Mouse (Mus musculus) adrenal gland, adult 2 months (tissue): Measurements from ENCODE around the gene Farp1. TPM values are rescaled to one million over a fixed set of nuclear protein-coding genes. Genes with fewer than 3 reads are reported as not detected.
"Not testable (repeated sequence)": the region's sequence is repeated elsewhere in the genome, so short reads cannot be mapped to it uniquely, and the experiment has no call there.

ENCODE experiments used
- DNase-seq: peaks from one replicate; pipeline ENCODE4 v3.0.0; 2021
- polyA plus RNA-seq: library from polyadenylated mRNA; depleted of rRNA; stranded (reverse); fragments of >200 nt; gene quantifications from 2 replicates; pipeline ENCODE4 v1.2.3, GENCODE M21; 2012
- total RNA-seq, 2 experiments: library from RNA; stranded (reverse); gene quantifications; 2 replicates each; pipeline ENCODE4 v1.2.3; 2021

Farp1 gene
- total and polyA plus RNA-seq, 3 experiments = 10.9 to 24.0 (median 18.0) TPM

DNA sequence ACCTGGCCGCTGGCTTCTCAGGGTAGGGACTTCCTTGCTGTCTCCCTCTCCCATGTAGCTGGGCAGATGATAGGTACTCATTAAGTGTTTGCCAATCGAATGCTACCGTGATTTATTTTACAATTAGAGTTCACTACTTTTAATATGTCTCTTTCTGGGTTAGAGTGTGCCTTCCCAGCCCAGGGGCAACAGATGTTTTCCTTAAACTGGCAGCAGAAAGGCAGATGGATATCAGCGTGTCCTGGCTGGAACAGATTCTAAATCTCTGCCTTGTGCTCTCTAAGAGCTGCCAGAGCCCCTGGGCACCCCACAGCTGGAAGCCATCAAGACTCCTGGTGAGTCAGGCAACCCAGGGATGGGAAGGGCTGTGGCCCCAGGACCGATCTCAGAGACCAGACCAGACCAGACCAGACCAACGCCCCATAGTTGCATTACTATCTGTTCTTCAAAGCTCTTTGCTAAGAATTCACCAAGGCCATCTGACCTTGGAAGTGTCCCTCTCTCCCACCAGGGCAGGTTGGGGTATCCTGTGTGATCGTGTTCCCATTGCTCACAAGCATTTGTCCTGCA is 69.8 kb downstream of the Farp1 start:
- no peak for DNase-seq

DNA sequence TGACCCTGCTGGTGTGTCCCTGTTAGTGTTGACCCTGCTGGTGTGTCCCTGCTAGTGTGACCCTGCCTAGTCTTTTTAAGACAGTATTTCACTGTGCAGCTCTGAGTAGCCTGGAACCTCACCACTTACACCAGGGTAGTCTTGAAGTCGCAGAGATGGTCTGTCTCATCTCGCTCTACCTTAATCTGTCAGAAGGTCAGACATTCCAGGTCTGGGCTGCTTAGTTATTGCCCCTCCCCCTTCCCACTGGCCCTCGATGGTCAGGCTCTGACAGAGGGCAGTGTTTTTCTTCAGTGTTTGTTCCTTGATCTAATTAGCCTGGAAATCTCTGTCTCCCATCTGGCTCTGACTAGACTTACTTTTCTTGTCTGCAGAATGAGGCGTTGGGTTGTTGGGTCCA is 71.9 kb downstream of the Farp1 start:
- DNase-seq = no peak

DNA sequence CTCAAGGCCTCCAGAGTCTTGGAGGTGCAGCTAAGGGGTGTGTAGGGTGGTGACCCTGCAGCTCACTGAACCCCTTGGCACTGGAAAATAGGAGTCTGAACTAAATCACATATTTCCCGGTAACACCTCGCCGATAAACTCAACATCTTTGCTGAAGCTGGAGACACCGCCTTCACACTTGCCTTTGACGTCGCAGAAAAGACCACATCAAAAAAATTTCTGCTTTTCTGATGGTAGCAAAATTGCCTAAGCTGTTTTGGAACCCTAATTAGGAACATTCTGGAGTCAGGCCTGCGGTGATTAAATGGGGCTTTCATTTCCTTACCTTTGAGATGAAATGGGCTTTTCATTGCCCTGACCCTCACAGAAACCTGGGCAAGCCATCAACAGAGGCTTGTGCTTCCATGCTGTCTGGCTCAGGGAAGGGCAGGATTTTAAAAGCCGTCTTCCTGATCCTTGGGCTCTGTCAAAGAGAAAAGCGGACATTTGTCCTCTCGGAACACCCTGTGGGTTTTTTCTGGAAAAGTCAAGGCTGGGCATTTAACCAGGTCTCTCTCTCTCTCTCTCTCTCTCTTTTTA is 72.8 kb downstream of the Farp1 start:
- peak; percentile 19 for DNase-seq

DNA sequence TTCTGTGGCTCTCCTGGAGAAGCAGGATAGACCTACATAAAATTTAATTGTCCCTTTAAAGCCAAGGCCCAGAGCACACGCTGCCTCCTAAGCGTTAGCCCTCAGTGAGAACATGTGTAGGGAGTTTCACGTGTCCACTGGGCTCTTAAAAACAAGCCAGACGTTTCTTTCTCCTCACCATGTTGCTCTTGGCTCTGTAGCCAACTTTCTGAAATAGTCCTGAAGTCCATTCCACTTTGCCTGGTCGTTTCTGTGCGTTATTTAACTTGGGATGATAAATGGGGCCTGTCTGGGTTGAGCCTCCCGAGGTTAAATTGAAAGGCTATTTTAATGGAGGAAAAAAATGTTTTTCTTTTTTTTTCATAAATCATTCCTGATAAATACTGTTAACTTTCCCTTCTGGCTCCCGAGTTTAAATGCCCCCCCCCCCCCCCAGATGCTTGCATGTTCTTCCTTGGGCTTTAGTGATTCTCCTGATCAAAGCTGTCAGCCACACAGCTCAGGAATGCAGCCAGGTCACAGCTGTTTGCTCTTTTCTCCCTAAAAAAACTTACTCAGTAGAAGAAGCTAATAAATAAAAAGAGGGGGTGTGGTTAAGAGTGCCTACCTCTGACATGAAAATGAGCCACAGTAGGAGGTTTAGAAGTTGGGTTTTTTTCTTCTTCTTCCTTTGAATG is 73.6 kb downstream of the Farp1 start:
- peak; percentile 52 for DNase-seq

DNA sequence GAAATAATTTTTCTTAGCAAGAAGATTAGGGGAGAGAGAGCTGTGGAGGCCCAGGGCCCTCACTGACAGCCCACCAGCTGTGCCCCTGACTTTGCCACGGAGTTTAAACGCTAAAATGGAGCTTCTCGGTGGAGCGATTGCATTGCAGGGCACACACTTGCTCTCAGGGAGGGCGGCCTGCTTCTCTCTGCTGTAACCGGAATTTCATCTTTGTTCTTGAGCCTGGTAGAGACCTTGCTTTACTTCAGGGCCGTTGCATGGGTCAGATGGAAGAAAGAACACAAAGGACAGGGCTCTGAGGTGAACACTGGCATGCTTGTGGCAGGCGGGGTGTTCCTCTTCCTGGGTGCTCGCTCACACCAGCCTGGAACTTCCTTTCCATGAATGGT is 74.1 kb downstream of the Farp1 start:
- peak; percentile 34 for DNase-seq

DNA sequence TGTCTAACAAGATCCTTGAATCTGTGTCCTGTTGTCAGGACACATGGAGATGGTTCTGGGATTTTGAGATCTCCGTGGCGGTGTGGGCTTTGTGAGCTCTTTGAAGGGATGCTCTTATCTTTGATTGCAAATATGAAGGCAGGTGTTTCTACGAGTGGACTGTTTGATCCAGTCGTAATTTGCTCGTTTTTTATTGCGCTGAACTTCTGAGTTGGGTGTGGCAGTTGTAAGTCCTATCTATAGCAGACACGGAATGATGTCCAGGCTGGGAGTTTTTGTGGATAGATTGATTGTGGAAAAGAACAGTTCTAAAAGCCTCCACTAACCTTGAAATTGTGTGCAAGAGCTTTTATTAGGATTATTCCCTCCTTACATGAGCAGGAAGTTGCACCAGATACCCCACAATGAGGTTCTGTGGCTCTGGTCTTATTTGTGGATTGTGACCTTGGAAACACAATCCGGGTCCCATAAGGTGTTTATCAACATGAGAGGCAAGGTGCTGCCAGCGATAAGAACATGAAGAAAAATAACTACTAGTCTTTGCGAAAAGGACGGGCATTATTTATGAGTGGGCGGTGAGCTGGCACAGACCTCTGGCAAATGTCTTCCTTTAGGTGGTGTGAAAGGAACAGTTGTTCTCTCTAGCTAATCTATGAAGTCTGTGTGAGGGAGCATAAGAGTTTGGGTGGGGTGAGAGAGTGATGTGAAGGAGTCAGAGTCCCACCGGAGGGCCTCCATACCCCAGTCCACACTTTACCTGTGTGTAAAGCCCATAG is 75.7 kb downstream of the Farp1 start:
- DNase-seq = no peak

DNA sequence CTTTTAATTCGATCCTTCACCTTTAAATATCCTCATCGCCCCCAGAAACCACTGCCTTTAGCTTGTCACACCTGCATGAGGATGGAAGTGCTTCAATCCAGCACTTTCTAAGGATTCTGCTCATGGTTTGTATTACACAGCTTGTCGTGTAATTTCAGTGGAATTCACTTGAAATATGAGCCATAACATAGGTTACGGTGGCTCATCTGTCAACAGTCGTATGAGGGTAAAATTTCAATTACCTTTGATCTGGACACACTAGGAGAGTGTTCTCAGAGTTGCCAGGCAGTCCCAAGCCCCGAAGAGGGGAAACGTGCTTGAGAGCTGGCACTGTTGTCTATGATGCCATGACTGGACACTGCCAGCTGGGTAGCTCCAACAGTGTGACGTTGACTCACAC is 77.1 kb downstream of the Farp1 start:
- DNase-seq = no peak

DNA sequence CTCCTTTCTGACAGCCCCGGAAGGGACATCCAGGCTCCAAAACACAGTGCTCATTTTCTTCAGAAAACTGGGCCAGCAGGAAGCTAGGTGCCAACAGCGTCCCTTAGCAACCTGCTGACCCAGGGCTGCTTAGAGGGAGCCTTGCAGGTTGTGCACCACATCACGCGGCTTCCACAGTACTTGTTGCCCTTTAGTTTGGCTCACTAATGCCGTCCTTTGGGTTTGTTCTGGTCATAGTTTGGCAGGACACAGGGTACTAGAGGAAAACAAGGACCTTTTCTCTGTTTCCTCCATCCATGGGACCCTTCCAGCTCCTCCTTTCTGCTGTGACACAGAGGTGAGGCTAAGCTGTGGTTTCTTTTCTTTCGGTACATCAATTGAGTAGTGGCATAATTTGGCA is 78.8 kb downstream of the Farp1 start:
- no peak for DNase-seq

DNA sequence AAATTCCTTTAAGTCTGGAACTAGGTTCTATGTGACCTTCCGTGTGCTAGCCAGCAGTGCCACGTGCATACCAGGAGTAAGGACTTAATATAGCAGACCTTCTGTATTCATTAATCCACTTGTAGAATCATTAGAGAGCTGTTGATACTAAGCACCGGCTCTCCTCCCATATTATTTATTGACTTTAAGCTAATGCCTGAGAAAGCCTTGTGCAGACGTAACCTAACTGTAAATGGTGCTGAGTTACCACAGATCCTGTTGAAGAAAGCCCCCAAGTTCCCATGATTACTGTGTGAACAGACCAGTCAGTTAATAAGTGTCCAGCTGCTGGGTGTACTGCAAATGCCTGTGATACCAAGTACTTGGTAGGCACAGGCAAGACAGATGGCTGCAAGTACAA is 81.7 kb downstream of the Farp1 start:
- DNase-seq = no peak

DNA sequence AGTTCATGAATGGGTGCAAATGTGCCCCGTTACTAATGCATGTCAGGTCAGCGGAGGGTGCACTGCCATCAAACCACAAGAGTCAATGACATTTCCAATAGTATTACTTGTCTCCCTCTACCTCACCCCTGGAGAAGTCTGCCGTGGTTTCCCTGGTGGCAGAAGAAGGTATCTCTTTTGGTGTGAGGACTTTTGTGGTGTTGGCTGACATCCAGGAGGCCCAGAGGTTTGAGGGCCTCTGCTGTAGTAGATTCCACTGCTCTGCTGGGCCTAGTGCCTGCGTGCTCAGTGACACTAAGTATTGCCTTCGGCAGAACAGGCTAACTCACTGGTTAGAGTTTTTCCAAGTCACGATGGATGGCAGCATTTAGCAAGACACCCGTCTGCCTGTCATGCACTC is 83.9 kb downstream of the Farp1 start:
- no peak for DNase-seq

DNA sequence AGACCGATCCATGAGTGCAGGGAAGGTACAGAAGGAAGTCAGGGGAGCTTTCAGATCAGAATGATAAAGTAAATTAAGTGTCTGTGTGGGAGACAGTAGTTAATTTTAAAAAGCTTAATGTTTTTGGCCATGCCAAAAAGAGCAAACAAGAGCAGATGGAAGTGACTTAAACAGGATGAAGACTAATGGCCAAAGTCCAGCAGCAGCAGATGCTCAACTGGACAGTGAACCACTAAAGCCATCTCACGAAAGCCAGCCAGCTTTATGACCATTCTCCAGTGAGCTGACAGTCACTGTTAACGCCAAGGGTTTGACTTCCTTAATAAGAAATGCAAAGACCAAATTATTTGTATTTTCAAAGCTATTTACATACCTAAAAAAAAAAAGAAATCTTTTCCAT is 86.7 kb downstream of the Farp1 start:
- DNase-seq = no peak

DNA sequence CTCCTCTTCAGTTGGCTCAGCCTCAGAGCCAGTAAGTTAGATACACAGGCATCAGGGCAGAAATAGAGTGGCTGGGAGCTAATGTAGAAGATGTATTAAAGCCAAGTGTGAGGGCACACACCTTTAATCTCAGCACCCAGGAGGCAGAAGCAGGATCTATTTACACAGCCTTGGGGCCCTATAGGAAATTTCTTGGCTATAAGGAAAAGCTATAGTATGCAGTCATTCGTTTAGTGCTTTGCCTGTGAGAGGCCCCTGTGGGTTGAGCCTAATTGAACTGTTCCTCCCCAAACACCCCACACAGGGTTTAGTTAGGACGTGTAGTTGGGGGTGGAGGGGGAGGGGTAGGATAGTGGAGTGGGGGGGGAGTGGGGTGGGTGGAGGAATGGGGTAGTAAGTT is 87.9 kb downstream of the Farp1 start:
- no peak for DNase-seq

DNA sequence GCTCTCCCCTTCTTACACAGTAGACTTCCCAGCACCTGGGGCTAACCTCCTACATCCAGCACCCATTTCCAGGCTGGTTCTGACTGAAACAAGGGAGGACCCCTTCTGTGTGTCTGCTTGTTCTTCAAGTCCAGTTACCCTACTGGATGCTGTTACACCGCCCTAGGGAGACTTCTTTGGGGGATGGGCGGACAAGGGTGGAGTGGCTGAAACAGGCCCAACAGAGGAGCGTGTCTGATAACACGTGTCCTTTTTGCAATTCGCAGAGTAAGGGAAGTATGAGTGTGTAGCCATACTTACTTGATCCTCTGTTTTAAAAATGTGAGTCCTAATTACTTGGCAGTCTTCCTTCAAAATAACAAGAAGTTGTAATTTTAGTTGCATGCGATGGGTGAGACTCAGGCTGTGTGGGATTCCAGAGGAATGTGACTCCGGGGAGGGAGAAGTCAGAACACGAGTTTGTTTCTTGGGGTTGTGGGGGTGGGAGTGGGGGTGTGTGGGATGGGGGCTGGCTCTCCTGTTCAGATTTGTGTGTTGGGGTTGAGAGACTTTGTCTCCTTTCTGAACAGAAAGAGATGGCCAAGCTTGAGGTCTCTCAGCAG is 89.5 kb downstream of the Farp1 start:
- DNase-seq = no peak

DNA sequence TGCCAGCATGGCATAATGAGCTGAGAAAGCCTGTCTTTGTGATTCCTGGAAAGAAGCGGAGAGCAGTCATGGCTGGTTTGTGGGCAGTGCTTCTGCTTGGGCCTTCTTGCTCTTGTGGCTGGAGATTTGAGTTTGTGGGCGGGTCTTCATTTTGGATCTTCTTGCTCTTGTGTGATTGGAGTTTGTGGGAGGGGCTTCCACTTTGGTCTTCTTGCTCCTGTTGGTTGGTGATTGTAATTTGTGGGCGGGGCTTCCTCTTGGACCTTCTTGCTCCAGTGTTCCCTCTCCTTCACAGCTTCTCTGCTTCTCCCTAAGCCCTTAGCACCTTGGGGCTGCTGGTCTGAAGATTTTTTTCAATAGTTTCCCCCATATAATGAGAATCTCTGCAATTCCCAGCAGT is 90.7 kb downstream of the Farp1 start:
- no peak for DNase-seq

DNA sequence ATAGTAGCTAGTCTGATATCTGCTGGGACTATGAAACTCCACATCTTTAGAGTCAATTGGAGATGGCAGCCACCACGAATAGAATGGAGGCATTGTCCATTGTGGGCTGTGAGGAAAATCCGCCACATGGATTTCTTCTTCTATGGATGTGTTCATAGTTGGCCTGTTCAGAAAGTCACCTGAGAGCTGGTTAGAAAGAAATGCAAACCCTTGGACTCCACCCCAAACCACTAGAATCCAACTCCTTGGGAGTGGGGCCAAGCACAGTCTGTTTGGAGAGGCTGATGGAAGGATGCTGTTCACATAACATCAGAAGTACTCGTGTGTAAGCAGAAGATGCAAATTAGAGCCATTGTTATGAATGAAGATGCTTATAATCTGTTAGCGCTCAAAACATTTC is 91.3 kb downstream of the Farp1 start:
- no peak for DNase-seq

DNA sequence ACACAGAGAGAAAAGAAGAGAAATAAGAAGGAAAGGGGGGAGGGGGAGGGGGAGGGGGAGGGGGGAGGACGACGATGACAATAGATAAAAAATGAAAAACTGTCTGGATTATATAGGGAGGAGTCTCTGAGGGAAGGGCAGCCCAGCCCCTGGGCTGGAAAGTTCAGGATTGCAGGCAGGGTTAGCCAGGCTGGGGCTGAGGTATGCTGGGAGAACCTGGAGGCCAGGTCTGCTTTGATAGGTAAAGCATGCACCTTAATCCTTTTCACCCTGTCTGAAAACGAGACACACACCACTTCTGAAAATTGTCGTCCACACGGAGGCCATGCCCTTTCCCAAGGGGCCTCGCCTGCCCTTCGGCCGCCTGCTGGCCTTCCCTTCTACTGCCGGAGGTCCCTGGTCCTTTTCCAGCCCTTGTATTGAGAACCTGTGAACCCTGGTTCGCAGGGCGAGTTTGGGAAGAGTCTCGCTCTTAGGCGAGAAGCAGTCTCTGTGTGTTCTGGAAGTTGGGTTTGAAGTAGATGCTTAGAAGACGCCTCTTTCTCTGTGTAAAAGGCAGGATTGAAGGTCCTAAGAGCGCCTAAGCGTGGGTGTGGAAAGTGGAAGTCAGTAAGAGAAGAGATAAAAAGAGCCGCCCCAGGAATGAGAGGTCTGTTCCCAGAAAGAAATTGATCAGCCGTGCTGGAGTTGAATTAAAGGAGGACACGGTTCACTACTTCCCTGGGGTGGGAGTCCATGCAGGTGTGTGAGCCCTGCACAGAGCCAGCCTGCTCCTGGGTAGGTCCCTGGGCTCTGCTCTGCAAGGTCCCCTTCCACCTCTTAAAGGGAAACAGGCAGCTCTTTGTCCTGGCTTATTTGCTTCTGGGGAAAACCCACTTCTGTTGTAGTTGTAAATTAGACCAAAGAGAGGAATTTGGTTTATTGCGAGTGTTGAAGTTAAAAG is 94.1 kb downstream of the Farp1 start:
- no peak for DNase-seq

DNA sequence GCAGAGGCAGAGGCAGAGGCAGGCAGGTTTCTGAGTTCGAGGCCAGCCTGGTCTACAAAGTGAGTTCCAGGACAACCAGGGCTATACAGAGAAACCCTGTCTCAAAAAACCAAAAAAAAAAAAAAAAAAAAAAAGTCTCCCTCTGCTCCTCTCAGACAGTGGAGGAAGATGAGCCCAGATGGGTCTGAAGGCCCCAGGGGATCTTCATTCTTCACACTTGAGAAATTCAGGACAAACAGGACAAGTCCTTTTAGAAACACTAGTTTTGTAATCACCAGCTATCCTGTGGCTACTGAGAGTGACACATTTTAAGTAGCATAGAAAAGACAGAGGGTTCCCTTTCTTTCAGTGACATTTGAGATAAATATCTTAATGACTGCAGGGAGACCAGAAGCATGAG is 95.4 kb downstream of the Farp1 start:
- not testable (repeated sequence) for DNase-seq

DNA sequence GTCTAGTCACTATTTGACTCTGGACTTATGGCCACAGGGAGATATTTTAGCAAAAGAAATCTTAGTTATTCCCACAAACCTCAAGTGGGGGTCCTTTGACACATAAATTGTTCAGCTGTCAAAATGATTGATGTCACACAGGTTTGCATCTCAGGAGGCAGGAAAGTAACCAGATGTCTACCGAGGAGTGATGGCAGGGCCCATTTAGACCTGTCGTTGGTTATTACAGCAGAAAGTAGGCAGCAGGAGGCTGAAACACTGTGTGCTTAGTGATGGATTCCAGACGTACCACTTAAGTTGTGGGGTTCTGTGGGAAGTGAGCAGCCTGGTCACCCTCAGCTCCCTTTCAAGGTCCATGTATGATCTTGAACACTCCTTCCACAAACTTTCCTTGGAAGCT is 99.4 kb downstream of the Farp1 start:
- DNase-seq = no peak

DNA sequence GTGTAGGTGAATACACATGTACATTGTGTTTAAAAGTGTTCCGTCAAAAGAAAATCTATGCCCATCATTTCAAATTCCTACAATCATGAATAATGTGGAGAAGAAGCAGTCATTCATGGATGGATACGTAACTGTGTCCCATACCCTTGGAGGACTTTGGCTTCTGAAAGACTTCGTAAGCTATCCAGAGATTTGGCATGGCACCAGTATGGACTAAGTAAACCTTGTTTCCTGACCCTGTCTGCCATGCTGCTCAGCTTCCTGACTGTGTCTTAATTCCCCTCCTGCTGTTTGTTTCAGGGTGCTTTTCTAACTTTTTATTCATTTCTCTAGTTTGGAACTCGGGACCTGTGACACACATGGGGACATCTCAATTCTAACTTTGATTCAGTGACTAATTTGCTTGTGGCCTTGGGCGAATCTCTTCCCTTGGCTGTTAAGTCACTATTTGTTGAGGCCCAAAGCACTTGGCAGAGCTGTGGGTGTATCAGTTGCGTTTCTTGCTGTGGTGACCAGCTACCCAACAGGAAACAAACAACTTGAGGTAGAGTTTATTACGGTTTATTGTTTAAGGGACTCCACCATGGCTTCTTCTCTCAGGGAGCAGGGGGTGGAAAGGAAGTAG is 108.9 kb downstream of the Farp1 start:
- DNase-seq = peak; percentile 37

DNA sequence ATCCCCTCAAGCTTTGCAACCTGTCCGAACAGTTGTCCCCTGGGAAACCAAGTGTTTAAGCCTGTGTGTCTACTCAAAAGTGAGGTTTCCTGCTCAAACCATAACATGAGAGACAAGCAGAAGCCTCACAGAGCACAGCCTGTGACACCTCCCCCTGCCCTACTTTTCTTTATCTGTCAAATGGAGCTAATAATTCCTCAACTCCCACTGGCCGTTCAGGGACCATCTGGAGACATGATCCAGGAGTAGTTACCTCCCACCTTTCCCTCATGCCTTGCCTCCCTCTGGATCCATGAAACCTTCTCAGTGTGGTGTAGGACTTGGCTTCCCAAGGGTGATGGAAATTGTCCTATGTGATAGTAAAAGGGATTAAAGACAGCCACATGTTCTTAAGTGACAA is 109.5 kb downstream of the Farp1 start:
- DNase-seq = no peak

DNA sequence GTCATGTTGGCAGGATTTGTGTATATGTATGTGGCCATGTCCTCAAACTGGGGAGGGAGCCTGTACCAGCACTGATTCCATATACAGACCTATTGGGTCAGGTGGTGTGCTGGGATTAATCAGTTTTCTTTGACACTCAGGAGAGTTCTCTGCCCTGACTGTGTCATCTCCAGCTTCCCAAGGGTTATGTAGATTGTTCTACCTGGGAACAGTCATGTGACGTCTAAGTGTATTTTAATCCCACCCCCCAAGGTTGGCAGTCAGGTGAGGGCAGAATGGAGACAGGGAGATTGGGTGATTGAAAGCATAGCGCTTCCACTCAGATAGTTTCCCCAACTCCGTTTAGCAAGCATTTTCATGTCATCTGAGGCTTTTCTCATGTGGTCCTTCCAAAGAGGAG is 110.3 kb downstream of the Farp1 start:
- DNase-seq = no peak
